Mouse (Mus musculus): ENCODE data around the gene Tmem132d. TPM values are rescaled to one million over a fixed set of nuclear protein-coding genes. Genes with fewer than 3 reads are reported as not detected.

The Tmem132d gene
- polyA plus RNA-seq, 1 experiment from 2014 or later, result 0.11 TPM

- ATAC-seq (ENCODE audit: extremely low read depth, insufficient number of reproducible peaks, low FRiP score, low TSS enrichment), result no peak
Measured at GRCm38 (mm10) chr5:127852305-127852704, 580.6 kb downstream of the Tmem132d start.

GRCm38 (mm10) chr5:127831791-127832190 is 601.1 kb downstream of the Tmem132d start:
- no peak overlapping the region for H3K4me2 ChIP-seq
- H3K36me3 ChIP-seq, result no peaks in the 10 kb centered on the region
- H3K27ac ChIP-seq (replicated peaks), result no peak overlapping the region
- H3K9me3 ChIP-seq, result peaks cover 5% of the 10 kb centered on the region; the same call in 1 of the 2 replicates
- H3K27me3 ChIP-seq (replicated peaks), result no peaks in the 10 kb centered on the region
- no peaks in the 10 kb centered on the region for H3K4me1 ChIP-seq
- H3K4me3 ChIP-seq, result no peak overlapping the region
- WGBS, result 81% methylated on average over 2 of the region's 2 CpGs
- H3K9ac ChIP-seq, result no peak overlapping the region
- no peak for ATAC-seq (ENCODE audit: extremely low read depth, insufficient number of reproducible peaks, low FRiP score, low TSS enrichment)

More at GRCm38 (mm10) chr5:127852305-127852704, 580.6 kb downstream of the Tmem132d start:
- H3K27me3 ChIP-seq (replicated peaks), result no peaks in the 10 kb centered on the region
- peaks cover 3% of the 10 kb centered on the region; the same call in 1 of the 2 replicates for H3K9me3 ChIP-seq
- no peak overlapping the region for H3K9ac ChIP-seq
- no peaks in the 10 kb centered on the region for H3K4me1 ChIP-seq
- H3K27ac ChIP-seq (replicated peaks), result no peak overlapping the region
- no peaks in the 10 kb centered on the region for H3K36me3 ChIP-seq
- WGBS, result 52% methylated on average over 1 of the region's 1 CpGs
- H3K4me2 ChIP-seq, result no peak overlapping the region
- no peak overlapping the region for H3K4me3 ChIP-seq

GRCm38 (mm10) chr5:127830831-127831230 is 602.0 kb downstream of the Tmem132d start:
- Histone ChIP-seq H3K27me3 (replicated peaks) (no peaks in the 10 kb centered on the region), H3K4me1 (no peaks in the 10 kb centered on the region), H3K4me2 (no peak overlapping the region), H3K9me3 (peaks cover 12% of the 10 kb centered on the region), H3K36me3 (no peaks in the 10 kb centered on the region), H3K4me3 (no peak overlapping the region), H3K27ac (replicated peaks) (no peak overlapping the region), H3K9ac (no peak overlapping the region)
- no peak for ATAC-seq (ENCODE audit: extremely low read depth, insufficient number of reproducible peaks, low FRiP score, low TSS enrichment)
- WGBS, result 54% methylated on average over 1 of the region's 1 CpGs

- 76% methylated on average over 6 of the region's 6 CpGs for WGBS
Measured at GRCm38 (mm10) chr5:127828756-127829155, 604.1 kb downstream of the Tmem132d start.

GRCm38 (mm10) chr5:127821960-127822359 is 610.9 kb downstream of the Tmem132d start:
- Histone ChIP-seq H3K27ac (replicated peaks) (no peak overlapping the region), H3K4me3 (no peak overlapping the region), H3K4me2 (no peak overlapping the region), H3K4me1 (no peaks in the 10 kb centered on the region), H3K9ac (no peak overlapping the region), H3K27me3 (replicated peaks) (no peaks in the 10 kb centered on the region), H3K36me3 (no peaks in the 10 kb centered on the region), H3K9me3 (peaks cover 21% of the 10 kb centered on the region)
- 40% methylated on average over 1 of the region's 1 CpGs for WGBS
- no peak for ATAC-seq (ENCODE audit: extremely low read depth, insufficient number of reproducible peaks, low FRiP score, low TSS enrichment)

More at GRCm38 (mm10) chr5:127828756-127829155, 604.1 kb downstream of the Tmem132d start:
- Histone ChIP-seq H3K27me3 (replicated peaks) (no peaks in the 10 kb centered on the region), H3K4me2 (no peak overlapping the region), H3K9ac (no peak overlapping the region), H3K4me1 (no peaks in the 10 kb centered on the region), H3K27ac (replicated peaks) (no peak overlapping the region), H3K4me3 (no peak overlapping the region), H3K9me3 (peaks cover 18% of the 10 kb centered on the region), H3K36me3 (no peaks in the 10 kb centered on the region)
- ATAC-seq (ENCODE audit: extremely low read depth, insufficient number of reproducible peaks, low FRiP score, low TSS enrichment), result no peak

GRCm38 (mm10) chr5:127815292-127815691 is 617.6 kb downstream of the Tmem132d start:
- Histone ChIP-seq H3K4me2 (no peak overlapping the region), H3K9ac (no peak overlapping the region), H3K4me3 (no peak overlapping the region), H3K27ac (replicated peaks) (no peak overlapping the region), H3K27me3 (replicated peaks) (no peaks in the 10 kb centered on the region), H3K4me1 (no peaks in the 10 kb centered on the region), H3K36me3 (no peaks in the 10 kb centered on the region), H3K9me3 (no peaks in the 10 kb centered on the region)
- 68% methylated on average over 8 of the region's 8 CpGs for WGBS
- ATAC-seq (ENCODE audit: extremely low read depth, insufficient number of reproducible peaks, low FRiP score, low TSS enrichment), result no peak

- ATAC-seq (ENCODE audit: extremely low read depth, insufficient number of reproducible peaks, low FRiP score, low TSS enrichment), result no peak
- 59% methylated on average over 3 of the region's 3 CpGs for WGBS
Measured at GRCm38 (mm10) chr5:127807419-127807818, 625.5 kb downstream of the Tmem132d start.

GRCm38 (mm10) chr5:127806850-127807249 is 626.0 kb downstream of the Tmem132d start:
- 71% methylated on average over 12 of the region's 12 CpGs for WGBS
- ATAC-seq (ENCODE audit: extremely low read depth, insufficient number of reproducible peaks, low FRiP score, low TSS enrichment), result no peak

More at GRCm38 (mm10) chr5:127807419-127807818, 625.5 kb downstream of the Tmem132d start:
- Histone ChIP-seq H3K9me3 (no peaks in the 10 kb centered on the region), H3K36me3 (no peaks in the 10 kb centered on the region), H3K4me2 (no peak overlapping the region), H3K9ac (no peak overlapping the region), H3K4me1 (no peaks in the 10 kb centered on the region), H3K27me3 (replicated peaks) (no peaks in the 10 kb centered on the region), H3K4me3 (no peak overlapping the region), H3K27ac (replicated peaks) (no peak overlapping the region)

GRCm38 (mm10) chr5:127800907-127801306 is 632.0 kb downstream of the Tmem132d start:
- ATAC-seq (ENCODE audit: extremely low read depth, insufficient number of reproducible peaks, low FRiP score, low TSS enrichment), result no peak
- 66% methylated on average over 4 of the region's 4 CpGs for WGBS
- Histone ChIP-seq H3K36me3 (no peaks in the 10 kb centered on the region), H3K4me2 (no peak overlapping the region), H3K9ac (no peak overlapping the region), H3K4me1 (no peaks in the 10 kb centered on the region), H3K27me3 (replicated peaks) (no peaks in the 10 kb centered on the region), H3K9me3 (no peaks in the 10 kb centered on the region), H3K27ac (replicated peaks) (no peak overlapping the region), H3K4me3 (no peak overlapping the region)

More at GRCm38 (mm10) chr5:127806850-127807249, 626.0 kb downstream of the Tmem132d start:
- no peaks in the 10 kb centered on the region for H3K27me3 ChIP-seq (replicated peaks)
- H3K9ac ChIP-seq, result no peak overlapping the region
- no peaks in the 10 kb centered on the region for H3K9me3 ChIP-seq
- no peak overlapping the region for H3K4me3 ChIP-seq
- no peak overlapping the region for H3K4me2 ChIP-seq
- H3K27ac ChIP-seq (replicated peaks), result no peak overlapping the region
- no peaks in the 10 kb centered on the region for H3K4me1 ChIP-seq
- no peaks in the 10 kb centered on the region for H3K36me3 ChIP-seq

GRCm38 (mm10) chr5:127781221-127781620 is 651.7 kb downstream of the Tmem132d start:
- Histone ChIP-seq H3K4me3 (no peak overlapping the region), H3K9ac (no peak overlapping the region), H3K27ac (replicated peaks) (no peak overlapping the region), H3K36me3 (no peaks in the 10 kb centered on the region), H3K4me1 (no peaks in the 10 kb centered on the region), H3K9me3 (peaks cover 35% of the 10 kb centered on the region), H3K4me2 (no peak overlapping the region), H3K27me3 (replicated peaks) (no peaks in the 10 kb centered on the region)
- WGBS, result 52% methylated on average over 5 of the region's 5 CpGs
- no peak for ATAC-seq (ENCODE audit: extremely low read depth, insufficient number of reproducible peaks, low FRiP score, low TSS enrichment)

- Histone ChIP-seq H3K27ac (replicated peaks) (no peak overlapping the region), H3K36me3 (no peaks in the 10 kb centered on the region), H3K4me2 (no peak overlapping the region), H3K27me3 (replicated peaks) (no peaks in the 10 kb centered on the region), H3K9me3 (peaks cover 12% of the 10 kb centered on the region; the same call in 1 of the 2 replicates), H3K4me3 (no peak overlapping the region), H3K9ac (no peak overlapping the region), H3K4me1 (no peaks in the 10 kb centered on the region)
- ATAC-seq (ENCODE audit: extremely low read depth, insufficient number of reproducible peaks, low FRiP score, low TSS enrichment), result no peak
- 53% methylated on average over 7 of the region's 7 CpGs for WGBS
Measured at GRCm38 (mm10) chr5:127775749-127776148, 657.1 kb downstream of the Tmem132d start.

GRCm38 (mm10) chr5:127758576-127758975 is 674.3 kb downstream of the Tmem132d start:
- Histone ChIP-seq H3K4me2 (no peak overlapping the region), H3K27ac (replicated peaks) (no peak overlapping the region), H3K4me3 (no peak overlapping the region), H3K36me3 (no peaks in the 10 kb centered on the region), H3K9me3 (peaks cover 5% of the 10 kb centered on the region; the same call in 1 of the 2 replicates), H3K4me1 (no peaks in the 10 kb centered on the region), H3K27me3 (replicated peaks) (no peaks in the 10 kb centered on the region), H3K9ac (no peak overlapping the region)
- ATAC-seq (ENCODE audit: extremely low read depth, insufficient number of reproducible peaks, low FRiP score, low TSS enrichment), result no peak
- 55% methylated on average over 4 of the region's 4 CpGs for WGBS
